Mouse (Mus musculus) kidney, postnatal 36 days (tissue): ENCODE results near the gene Srrm4.
A peak's percentile ranks its signal among the peaks of the same experiment; 100 is the strongest.

Experiments
- DNase-seq, 2 experiments: peaks; one replicate each; pipeline ENCODE4 v3.0.0; 2021 to 2022; ENCODE audit warnings: mixed read lengths in 2 of 2

Srrm4 gene

GRCm38 (mm10) chr5:116400801-116401200, 190.8 kb downstream of the Srrm4 start:
- no peak for DNase-seq

DNA sequence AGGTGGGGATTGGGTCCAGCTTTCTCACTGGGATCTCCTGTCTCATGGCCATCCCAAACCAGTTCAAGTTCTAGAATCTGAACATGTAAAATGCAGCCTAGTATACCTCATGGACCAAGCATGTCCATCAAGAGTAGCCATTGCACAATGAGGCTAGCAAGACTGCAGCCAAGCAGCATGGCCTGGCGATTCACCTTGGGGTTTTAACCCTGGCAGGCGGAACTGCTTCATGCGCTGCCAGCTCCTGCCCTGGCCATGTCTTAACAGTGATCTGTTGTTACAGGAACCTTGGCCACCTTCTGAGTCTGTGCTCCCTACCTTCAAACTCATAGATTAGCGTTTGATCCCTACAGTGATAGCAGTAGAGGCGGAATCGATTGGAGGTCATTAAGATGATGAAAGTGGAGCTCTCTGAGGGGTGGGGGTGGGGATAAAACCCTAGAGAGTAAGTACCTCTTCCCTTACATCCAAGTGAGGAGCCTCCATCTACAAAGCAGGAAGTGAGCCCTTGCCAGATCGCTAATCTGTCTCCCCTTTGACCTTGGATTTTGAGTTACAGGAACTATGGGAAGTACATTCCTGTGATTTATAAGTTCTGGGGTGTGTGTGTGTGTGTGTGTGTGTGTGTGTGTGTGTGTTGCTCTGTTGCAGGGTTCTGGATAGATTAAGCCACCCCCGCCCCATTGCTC, 191.4 kb downstream of the Srrm4 start:
- peak in 1 of 2 experiments; percentile 27 for DNase-seq

DNA sequence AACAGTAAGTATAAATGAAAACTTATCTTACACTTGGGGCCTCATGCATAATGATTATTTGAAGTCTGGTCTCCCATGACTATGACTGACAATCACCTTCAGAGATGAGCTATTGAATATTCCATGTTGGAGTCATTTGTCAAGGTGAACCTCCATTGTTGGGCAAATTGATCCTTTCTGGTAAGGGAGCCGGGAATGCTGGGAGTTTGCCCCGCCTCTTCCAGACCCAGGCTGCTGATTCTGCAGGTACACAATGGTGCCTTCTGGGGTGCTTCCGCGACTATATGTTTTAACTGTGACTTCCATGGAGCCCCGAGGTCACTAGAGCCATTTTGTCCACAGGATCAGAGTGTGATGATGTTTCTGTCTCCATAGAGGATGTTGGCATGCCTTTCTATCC, 195.5 kb downstream of the Srrm4 start:
- no peak for DNase-seq

DNA sequence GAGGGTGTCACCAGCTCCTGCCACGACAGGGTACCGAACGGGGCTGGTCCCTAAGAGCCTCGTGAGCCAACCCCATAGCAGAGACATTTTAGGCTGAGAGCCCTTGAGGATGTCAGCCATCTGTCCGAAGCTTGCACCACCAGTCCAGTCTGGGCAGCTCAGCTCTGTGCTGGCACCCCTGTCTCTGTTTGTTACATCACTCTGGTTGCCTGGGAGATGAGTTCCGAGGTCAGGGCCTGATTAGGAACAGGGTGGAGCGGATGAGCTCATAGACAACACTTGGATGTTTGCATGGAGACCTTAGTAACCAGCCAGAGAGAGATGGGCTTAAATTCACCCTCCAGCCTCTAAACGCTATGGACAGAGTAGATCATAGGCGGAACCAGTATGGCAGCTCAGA, 199.0 kb downstream of the Srrm4 start:
- DNase-seq: no peak

DNA sequence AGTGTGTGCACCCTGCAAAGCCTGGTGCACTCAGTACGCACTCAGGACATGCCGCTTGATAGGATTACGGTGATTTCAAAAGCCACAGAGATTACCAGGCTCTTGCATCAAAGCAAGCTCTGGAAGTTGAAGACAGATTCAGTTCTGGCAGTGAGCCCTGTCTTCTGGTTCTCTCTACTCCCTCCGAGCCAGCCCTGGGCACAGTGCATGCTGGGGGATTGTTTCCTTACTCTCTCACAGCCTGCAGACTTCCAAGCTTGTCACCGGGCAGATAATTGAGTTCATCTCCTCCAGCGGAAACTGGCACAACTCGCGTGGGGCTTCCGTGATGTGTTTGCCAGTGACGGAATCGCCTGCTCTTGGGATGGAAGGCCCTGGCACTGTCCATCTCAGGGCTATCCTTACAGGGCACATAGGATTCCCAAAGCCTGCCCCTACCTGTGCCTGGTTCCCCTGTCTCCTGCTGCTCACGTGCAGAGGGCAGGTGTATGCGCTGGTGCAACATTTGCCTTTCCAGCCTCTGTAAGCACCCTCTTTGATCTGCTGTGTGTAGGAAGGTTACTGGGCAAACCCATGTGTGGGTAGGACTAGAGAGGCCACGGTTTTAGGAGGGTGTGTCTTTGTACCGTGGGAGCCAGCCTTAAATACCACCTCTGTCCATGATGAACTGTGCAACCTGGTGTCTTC, 201.6 kb downstream of the Srrm4 start:
- DNase-seq: peak; percentile 39 to 41

GRCm38 (mm10) chr5:116389321-116389720, 202.3 kb downstream of the Srrm4 start:
- no peak for DNase-seq
